Mouse (Mus musculus): ENCODE data around the gene Prkg1. TPM values are rescaled to one million over a fixed set of nuclear protein-coding genes. Genes with fewer than 3 reads are reported as not detected.

Gene Prkg1
- polyA plus RNA-seq, 1 experiment = 82.5 TPM

- H3K36me3 ChIP-seq (ENCODE audit: control insufficient read depth, insufficient read depth, low read length) = no peaks in the 10 kb centered on the region
- H3K4me1 ChIP-seq (ENCODE audit: control insufficient read depth, insufficient read depth, low read length) = no peaks in the 10 kb centered on the region
- no peaks in the 10 kb centered on the region for H3K27me3 ChIP-seq (ENCODE audit: control insufficient read depth, insufficient read depth, low read length)
- H3K27ac ChIP-seq (ENCODE audit: control insufficient read depth, insufficient read depth, low read depth, low read length) = no peak overlapping the region
- no peak overlapping the region for H3K4me3 ChIP-seq (ENCODE audit: control insufficient read depth, low read depth, low read length)
- TF ChIP-seq POLR2A (IDR thresholded peaks at IDR 0.05; ENCODE audit: control insufficient read depth, low read depth, low read length) (no peak), CTCF (IDR thresholded peaks at IDR 0.05; ENCODE audit: control insufficient read depth, insufficient read depth, insufficient replicate concordance, low read depth, low read length) (no peak)
Measured at GRCm38 (mm10) chr19:30861441-30861840, 903.4 kb downstream of the Prkg1 start.

GRCm38 (mm10) chr19:30851023-30851422, 913.8 kb downstream of the Prkg1 start:
- no peaks in the 10 kb centered on the region for H3K27me3 ChIP-seq (ENCODE audit: control insufficient read depth, insufficient read depth, low read length)
- no peak overlapping the region for H3K4me3 ChIP-seq (ENCODE audit: control insufficient read depth, low read depth, low read length)
- no peaks in the 10 kb centered on the region for H3K36me3 ChIP-seq (ENCODE audit: control insufficient read depth, insufficient read depth, low read length)
- no peak overlapping the region for H3K27ac ChIP-seq (ENCODE audit: control insufficient read depth, insufficient read depth, low read depth, low read length)
- no peaks in the 10 kb centered on the region for H3K4me1 ChIP-seq (ENCODE audit: control insufficient read depth, insufficient read depth, low read length)
- TF ChIP-seq POLR2A (IDR thresholded peaks at IDR 0.05; ENCODE audit: control insufficient read depth, low read depth, low read length) (no peak), CTCF (IDR thresholded peaks at IDR 0.05; ENCODE audit: control insufficient read depth, insufficient read depth, insufficient replicate concordance, low read depth, low read length) (no peak)

- Histone ChIP-seq H3K27me3 (ENCODE audit: control insufficient read depth, insufficient read depth, low read length) (no peaks in the 10 kb centered on the region), H3K4me3 (ENCODE audit: control insufficient read depth, low read depth, low read length) (no peak overlapping the region), H3K27ac (ENCODE audit: control insufficient read depth, insufficient read depth, low read depth, low read length) (no peak overlapping the region), H3K4me1 (ENCODE audit: control insufficient read depth, insufficient read depth, low read length) (no peaks in the 10 kb centered on the region), H3K36me3 (ENCODE audit: control insufficient read depth, insufficient read depth, low read length) (no peaks in the 10 kb centered on the region)
- TF ChIP-seq CTCF (IDR thresholded peaks at IDR 0.05; ENCODE audit: control insufficient read depth, insufficient read depth, insufficient replicate concordance, low read depth, low read length) (no peak), POLR2A (IDR thresholded peaks at IDR 0.05; ENCODE audit: control insufficient read depth, low read depth, low read length) (no peak)
Measured at GRCm38 (mm10) chr19:30844916-30845315, 919.9 kb downstream of the Prkg1 start.

GRCm38 (mm10) chr19:30843637-30844036, 921.2 kb downstream of the Prkg1 start:
- no peak overlapping the region for H3K27ac ChIP-seq (ENCODE audit: control insufficient read depth, insufficient read depth, low read depth, low read length)
- TF ChIP-seq CTCF (IDR thresholded peaks at IDR 0.05; ENCODE audit: control insufficient read depth, insufficient read depth, insufficient replicate concordance, low read depth, low read length) = no peak
- no peak for TF ChIP-seq POLR2A (IDR thresholded peaks at IDR 0.05; ENCODE audit: control insufficient read depth, low read depth, low read length)
- no peak overlapping the region for H3K4me3 ChIP-seq (ENCODE audit: control insufficient read depth, low read depth, low read length)
- H3K36me3 ChIP-seq (ENCODE audit: control insufficient read depth, insufficient read depth, low read length) = no peaks in the 10 kb centered on the region
- H3K4me1 ChIP-seq (ENCODE audit: control insufficient read depth, insufficient read depth, low read length) = no peaks in the 10 kb centered on the region
- H3K27me3 ChIP-seq (ENCODE audit: control insufficient read depth, insufficient read depth, low read length) = no peaks in the 10 kb centered on the region

- TF ChIP-seq CTCF (IDR thresholded peaks at IDR 0.05; ENCODE audit: control insufficient read depth, insufficient read depth, insufficient replicate concordance, low read depth, low read length) = no peak
- TF ChIP-seq POLR2A (IDR thresholded peaks at IDR 0.05; ENCODE audit: control insufficient read depth, low read depth, low read length) = no peak
- H3K27ac ChIP-seq (ENCODE audit: control insufficient read depth, insufficient read depth, low read depth, low read length) = no peak overlapping the region
- H3K4me1 ChIP-seq (ENCODE audit: control insufficient read depth, insufficient read depth, low read length) = no peaks in the 10 kb centered on the region
- H3K36me3 ChIP-seq (ENCODE audit: control insufficient read depth, insufficient read depth, low read length) = no peaks in the 10 kb centered on the region
- H3K27me3 ChIP-seq (ENCODE audit: control insufficient read depth, insufficient read depth, low read length) = no peaks in the 10 kb centered on the region
- no peak overlapping the region for H3K4me3 ChIP-seq (ENCODE audit: control insufficient read depth, low read depth, low read length)
Measured at GRCm38 (mm10) chr19:30843052-30843564, 921.7 kb downstream of the Prkg1 start.

- Histone ChIP-seq H3K4me3 (ENCODE audit: control insufficient read depth, low read depth, low read length) (no peak overlapping the region), H3K27me3 (ENCODE audit: control insufficient read depth, insufficient read depth, low read length) (no peaks in the 10 kb centered on the region), H3K4me1 (ENCODE audit: control insufficient read depth, insufficient read depth, low read length) (no peaks in the 10 kb centered on the region), H3K27ac (ENCODE audit: control insufficient read depth, insufficient read depth, low read depth, low read length) (no peak overlapping the region), H3K36me3 (ENCODE audit: control insufficient read depth, insufficient read depth, low read length) (no peaks in the 10 kb centered on the region)
- TF ChIP-seq CTCF (IDR thresholded peaks at IDR 0.05; ENCODE audit: control insufficient read depth, insufficient read depth, insufficient replicate concordance, low read depth, low read length) (no peak), POLR2A (IDR thresholded peaks at IDR 0.05; ENCODE audit: control insufficient read depth, low read depth, low read length) (no peak)
Measured at GRCm38 (mm10) chr19:30842640-30843039, 922.2 kb downstream of the Prkg1 start.

GRCm38 (mm10) chr19:30833045-30833651, 931.7 kb downstream of the Prkg1 start:
- Histone ChIP-seq H3K27ac (ENCODE audit: control insufficient read depth, insufficient read depth, low read depth, low read length) (no peak overlapping the region), H3K36me3 (ENCODE audit: control insufficient read depth, insufficient read depth, low read length) (no peaks in the 10 kb centered on the region), H3K4me1 (ENCODE audit: control insufficient read depth, insufficient read depth, low read length) (no peaks in the 10 kb centered on the region), H3K4me3 (ENCODE audit: control insufficient read depth, low read depth, low read length) (no peak overlapping the region), H3K27me3 (ENCODE audit: control insufficient read depth, insufficient read depth, low read length) (no peaks in the 10 kb centered on the region)
- TF ChIP-seq CTCF (IDR thresholded peaks at IDR 0.05; ENCODE audit: control insufficient read depth, insufficient read depth, insufficient replicate concordance, low read depth, low read length) (no peak), POLR2A (IDR thresholded peaks at IDR 0.05; ENCODE audit: control insufficient read depth, low read depth, low read length) (no peak)
